Mouse (Mus musculus) retina, postnatal 7 days (tissue): ENCODE results near the gene Hps5.
"Not testable (repeated sequence)": the region's sequence is repeated elsewhere in the genome, so short reads cannot be mapped to it uniquely, and the experiment has no call there.

ENCODE experiments used
- DNase-seq: peaks from one replicate; pipeline ENCODE4 v3.0.0-alpha.2; 2012; ENCODE audit warnings: low read depth, low spot score

Hps5 gene

GRCm38 (mm10) chr7:46827803-46828184 lies 31.9 kb upstream of the Hps5 start:
- DNase-seq: no peak

GRCm38 (mm10) chr7:46827046-46827802 lies 31.4 kb upstream of the Hps5 start:
- DNase-seq: peak; percentile 61

- not testable (repeated sequence) for DNase-seq
Observed at GRCm38 (mm10) chr7:46820876-46821632, 25.2 kb upstream of the Hps5 start.

GRCm38 (mm10) chr7:46814012-46814411 lies 18.1 kb upstream of the Hps5 start:
- no peak for DNase-seq

GRCm38 (mm10) chr7:46810325-46810724 lies 14.5 kb upstream of the Hps5 start:
- DNase-seq: no peak

- DNase-seq: no peak
Observed at GRCm38 (mm10) chr7:46796779-46797178, 915 bp upstream of the Hps5 start.

- no peak for DNase-seq
Observed at GRCm38 (mm10) chr7:46796206-46796679, 379 bp upstream of the Hps5 start.

- DNase-seq: no peak
Observed at GRCm38 (mm10) chr7:46793871-46794270, 2.0 kb downstream of the Hps5 start.

- DNase-seq: no peak
Observed at GRCm38 (mm10) chr7:46789177-46789849, 6.6 kb downstream of the Hps5 start.

- DNase-seq: peak; percentile 56
Observed at GRCm38 (mm10) chr7:46770706-46771105, 25.2 kb downstream of the Hps5 start.

- DNase-seq: no peak
Observed at GRCm38 (mm10) chr7:46768451-46768850, 27.4 kb downstream of the Hps5 start.

GRCm38 (mm10) chr7:46767371-46767770 lies 28.5 kb downstream of the Hps5 start:
- no peak for DNase-seq

- no peak for DNase-seq
Observed at GRCm38 (mm10) chr7:46764672-46765071, 31.2 kb downstream of the Hps5 start.

GRCm38 (mm10) chr7:46762601-46763000 lies 33.3 kb downstream of the Hps5 start:
- DNase-seq: no peak

GRCm38 (mm10) chr7:46761049-46761795 lies 34.6 kb downstream of the Hps5 start:
- no peak for DNase-seq

- DNase-seq: no peak
Observed at GRCm38 (mm10) chr7:46751490-46751889, 44.4 kb downstream of the Hps5 start, which contains the start of gene Saa2. Gene Saa2, plus strand, starts transcription at chr7:46751790.

- no peak for DNase-seq
Observed at GRCm38 (mm10) chr7:46748459-46748858, 47.4 kb downstream of the Hps5 start.

- no peak for DNase-seq
Observed at GRCm38 (mm10) chr7:46746381-46746780, 49.5 kb downstream of the Hps5 start.

GRCm38 (mm10) chr7:46745816-46746215 lies 50.0 kb downstream of the Hps5 start:
- no peak for DNase-seq

- DNase-seq: not testable (repeated sequence)
Observed at GRCm38 (mm10) chr7:46742880-46743279, 53.0 kb downstream of the Hps5 start, which contains the start of gene Saa1. Gene Saa1, minus strand, starts transcription at chr7:46742980.

- not testable (repeated sequence) for DNase-seq
Observed at GRCm38 (mm10) chr7:46740041-46740440, 55.8 kb downstream of the Hps5 start.
